In the genomic region with DNA sequence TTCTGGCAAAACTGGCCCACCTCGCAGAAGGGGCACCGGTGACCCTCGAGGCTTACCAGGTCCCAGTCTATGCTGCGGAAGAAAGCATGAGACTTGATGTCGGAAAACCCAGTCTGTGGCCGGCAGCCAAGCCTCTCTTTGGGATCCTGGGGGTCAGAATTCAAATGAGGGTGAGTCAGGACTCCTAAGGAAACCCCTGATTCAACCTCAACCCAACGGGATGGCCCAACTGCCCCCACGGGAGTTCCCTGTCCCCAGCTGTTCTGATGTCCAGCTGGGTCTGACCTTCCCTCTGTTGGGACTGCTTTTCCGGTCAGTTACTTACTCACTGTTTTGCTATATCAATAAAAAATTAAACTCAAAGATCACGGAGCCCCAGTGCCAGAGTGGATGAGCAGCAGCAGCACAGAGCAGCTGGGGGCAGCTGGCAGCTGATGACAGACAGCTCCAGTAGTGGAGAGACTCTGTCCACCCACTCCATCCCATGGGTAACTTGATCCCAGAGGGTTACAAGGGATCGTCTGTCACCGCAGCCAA, we compare ENCODE assay signal across 9 mouse cellular contexts. TPM values are rescaled to one million over a fixed set of nuclear protein-coding genes. Genes with fewer than 3 reads are reported as not detected.
DNase-seq lines count a peak whose midpoint lies in the region; ATAC-seq lines count a peak whose summit lies in the region.
"Had no signal": no experiment of that assay in that cellular context is flagged by ENCODE, and none has a peak within 500 bp of the region (broad histone marks: within the 10 kb centered on the region; RNA-seq: fewer than 3 reads in every experiment).

No protein-coding gene starts in this region.

- ATAC-seq in limb, embryonic 12.5 days (ENCODE audit: insufficient number of reproducible peaks, insufficient read depth, low FRiP score, low TSS enrichment, low read depth) = no peak
- no peak for ATAC-seq in monocyte, adult 5-6 weeks (replicated peaks; ENCODE audit: insufficient number of reproducible peaks, low FRiP score, low TSS enrichment, poor library complexity, severe bottlenecking)
- no peak for ATAC-seq in CD4-positive, CD25-positive, alpha-beta regulatory T cell, adult 4 months

- H3K36me3 ChIP-seq in limb, embryonic 12.5 days = no peaks in the 10 kb centered on the region
- H3K36me3 ChIP-seq: liver, embryonic 13.5 days had no signal

- H3K4me3 ChIP-seq in limb, embryonic 12.5 days (replicated peaks) = no peak overlapping the region
- H3K4me3 ChIP-seq: liver, embryonic 13.5 days had no signal

- H3K4me1 ChIP-seq in limb, embryonic 12.5 days (replicated peaks) = peaks cover 28% of the 10 kb centered on the region
- H3K4me1 ChIP-seq: liver, embryonic 13.5 days had no signal

- no peak overlapping the region for H3K4me2 ChIP-seq in limb, embryonic 12.5 days
- H3K4me2 ChIP-seq: liver, embryonic 13.5 days had no signal

- WGBS in limb, embryonic 12.5 days = 53% methylated on average over 12 of the region's 12 CpGs

- H3K9ac ChIP-seq in limb, embryonic 12.5 days (replicated peaks) = no peak overlapping the region
- H3K9ac ChIP-seq: liver, embryonic 13.5 days had no signal

- no peaks in the 10 kb centered on the region for H3K9me3 ChIP-seq in limb, embryonic 12.5 days
- H3K9me3 ChIP-seq: liver, embryonic 13.5 days had no signal

- H3K27me3 ChIP-seq in limb, embryonic 12.5 days = no peaks in the 10 kb centered on the region

- H3K27ac ChIP-seq in limb, embryonic 12.5 days = peak overlapping the region; percentile 35; the same call in 1 of the 2 replicates
- H3K27ac ChIP-seq: liver, embryonic 13.5 days had no signal

- intact Hi-C loops in heart, postnatal 10 days (cut with DNase I) = loop anchor here (1.0 kb wide), 1 partner anchor 41 kb away; no protein-coding TSS in a partner anchor

- DNase-seq in cerebellum, postnatal 10 days = peak; percentile 47 to 51
- no peak for DNase-seq in cerebellum, adult 8-10 months
- DNase-seq in 3134 (ENCODE audit: extremely low read depth, insufficient read length, low spot score) = peak; percentile 64
- DNase-seq in heart, postnatal 10 days = peak; percentile 28 to 57
- DNase-seq in layer of hippocampus, postnatal 25 days (ENCODE audit: extremely low spot score in 1 of 2, low spot score in 1 of 2) = no peak

RNA-seq across cellular contexts. Expression of gene Faap20, which starts 18.1 kb away (rescaled TPM):
- total RNA-seq in heart, postnatal 10 days (2021) = 10 to 100 TPM; 25.7 to 28.2 TPM
- polyA plus RNA-seq in limb, embryonic 12.5 days (2016; fragmentation: Nextera tagmentation; extraction: Ambion mirVana) = 96.0 and 99.2 TPM in 2 replicates
- 10 to 100 TPM; 29.2 to 36.6 TPM for total RNA-seq in layer of hippocampus, postnatal 25 days (2021)
- 15.4 to 17.5 TPM (median 17.0 TPM) in 3 replicates for total RNA-seq in monocyte, adult 5-6 weeks (2017)
- polyA plus RNA-seq in CD4-positive, CD25-positive, alpha-beta regulatory T cell, adult 4 months (2017; shearing (Covaris generic)) = 10 to 100 TPM; 50.4 to 58.5 TPM

RNA-seq across cellular contexts. Expression of gene Ski, which starts 45.3 kb away (rescaled TPM):
- 10 to 100 TPM; 89.2 to 89.6 TPM for total RNA-seq in heart, postnatal 10 days (2021)
- polyA plus RNA-seq in limb, embryonic 12.5 days (2016; fragmentation: Nextera tagmentation; extraction: Ambion mirVana) = 18.4 and 18.8 TPM in 2 replicates
- total RNA-seq in layer of hippocampus, postnatal 25 days (2021) = 100 to 1,000 TPM; 119 to 129 TPM
- total RNA-seq in monocyte, adult 5-6 weeks (2017) = 13.5 to 26.2 TPM (median 17.7 TPM) in 3 replicates
- polyA plus RNA-seq in CD4-positive, CD25-positive, alpha-beta regulatory T cell, adult 4 months (2017; shearing (Covaris generic)) = 10 to 100 TPM; 20.6 to 28.2 TPM

Comparison
In these comparisons a context has a peak if more than half of its experiments do, and no peak if none do; other contexts are left out.
1. DNase-seq: peak in cerebellum, postnatal 10 days (2 of 2), 3134 (single experiment) and heart, postnatal 10 days (2 of 2); none in cerebellum, adult 8-10 months (single experiment) and layer of hippocampus, postnatal 25 days (0 of 2).